Mouse (Mus musculus) monocyte, adult 2 months (primary cell): ENCODE data around the gene Zfp598.

Experiments used
- DNase-seq, 2 experiments: peaks; one replicate each; pipeline ENCODE4 v3.0.0; 2022; ENCODE audit warnings: low spot score in 2 of 2, low read depth in 1 of 2

The Zfp598 gene

GRCm38 (mm10) chr17:24669545-24670245 is at the start of gene Zfp598:
Zfp598 (plus strand) TSS chr17:24669687.
- DNase-seq = peak; percentile 79 to 92

DNA sequence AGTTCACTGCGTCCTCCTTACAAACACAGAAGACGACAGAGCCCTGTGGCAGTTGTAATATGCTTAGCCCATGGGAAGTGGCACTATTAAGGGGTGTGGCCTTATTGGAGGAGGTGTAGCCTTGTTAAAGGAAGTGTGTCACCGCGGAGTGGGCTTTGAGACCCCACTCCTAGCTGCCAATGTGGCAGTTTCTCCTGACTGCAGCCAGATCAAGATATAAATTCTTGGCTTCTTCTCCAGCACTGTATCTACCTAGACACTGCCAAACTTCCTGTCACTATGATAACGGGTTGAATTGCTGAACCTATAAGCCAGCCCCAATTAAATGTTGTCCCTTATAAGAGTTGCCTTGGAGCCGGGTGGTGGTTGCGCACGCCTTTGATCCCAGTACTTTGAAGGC is 44.0 kb upstream of the Zfp598 start:
- no peak for DNase-seq

GRCm38 (mm10) chr17:24628646-24629045 is 40.8 kb upstream of the Zfp598 start:
- DNase-seq = peak in 1 of 2 experiments; percentile 63

DNA sequence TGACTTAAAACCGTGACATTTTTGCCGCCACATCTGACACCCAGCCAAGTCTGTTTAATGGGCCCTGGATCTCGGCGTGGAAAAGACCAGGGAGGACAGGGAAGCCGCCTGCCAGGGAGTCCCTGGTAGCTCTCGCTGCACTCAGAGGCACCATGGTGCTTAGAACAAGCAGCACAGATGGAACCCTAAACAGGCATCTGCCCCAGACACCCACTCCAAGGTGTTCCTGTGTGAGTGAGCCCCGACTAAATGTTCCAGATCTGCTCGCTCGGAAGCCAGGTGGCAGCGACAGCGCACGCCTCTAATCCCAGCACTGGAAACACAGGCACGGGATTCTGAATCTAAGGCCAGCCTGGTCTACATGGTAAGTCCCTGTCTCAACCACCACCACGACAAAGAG is 39.4 kb upstream of the Zfp598 start:
- DNase-seq = no peak

DNA sequence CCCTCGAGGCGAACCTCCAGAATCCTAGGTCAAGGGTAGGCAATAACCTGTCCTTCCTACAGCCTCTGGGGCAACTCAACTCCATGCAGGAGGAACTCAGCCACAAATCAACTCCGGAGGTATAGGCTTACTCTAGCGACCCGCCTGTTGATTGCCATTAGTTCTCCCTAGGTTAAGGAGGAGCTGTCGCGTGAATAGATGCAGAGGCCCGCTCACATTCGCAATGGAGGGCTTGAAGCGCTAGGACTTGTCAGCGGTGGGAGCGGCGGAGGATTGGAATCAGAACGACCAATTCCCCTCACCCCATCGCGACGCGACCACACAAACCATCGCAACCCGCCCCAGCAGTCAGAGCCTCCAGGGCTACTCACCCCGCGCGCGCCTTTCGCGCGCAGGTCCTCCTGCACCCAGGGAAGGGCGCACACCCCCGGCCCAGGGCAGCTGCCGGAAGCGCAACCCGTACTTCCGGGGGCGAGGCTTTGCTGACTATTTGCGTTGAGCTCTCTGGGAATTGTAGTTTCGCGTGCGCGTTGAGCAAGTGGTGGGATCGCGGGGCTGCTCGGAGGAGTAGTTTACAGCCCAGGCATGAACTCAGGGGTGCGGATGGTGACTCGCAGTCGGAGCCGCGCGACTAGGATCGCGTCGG is 37.2 kb upstream of the Zfp598 start, which contains the start of the genes Tsc2 and Nthl1:
Gene Tsc2, minus strand, starts transcription at position 464 of the 646 bp plus-strand sequence.
Gene Nthl1, plus strand, starts transcription at position 514 of the 646 bp plus-strand sequence.
- DNase-seq = peak in 1 of 2 experiments; percentile 35

DNA sequence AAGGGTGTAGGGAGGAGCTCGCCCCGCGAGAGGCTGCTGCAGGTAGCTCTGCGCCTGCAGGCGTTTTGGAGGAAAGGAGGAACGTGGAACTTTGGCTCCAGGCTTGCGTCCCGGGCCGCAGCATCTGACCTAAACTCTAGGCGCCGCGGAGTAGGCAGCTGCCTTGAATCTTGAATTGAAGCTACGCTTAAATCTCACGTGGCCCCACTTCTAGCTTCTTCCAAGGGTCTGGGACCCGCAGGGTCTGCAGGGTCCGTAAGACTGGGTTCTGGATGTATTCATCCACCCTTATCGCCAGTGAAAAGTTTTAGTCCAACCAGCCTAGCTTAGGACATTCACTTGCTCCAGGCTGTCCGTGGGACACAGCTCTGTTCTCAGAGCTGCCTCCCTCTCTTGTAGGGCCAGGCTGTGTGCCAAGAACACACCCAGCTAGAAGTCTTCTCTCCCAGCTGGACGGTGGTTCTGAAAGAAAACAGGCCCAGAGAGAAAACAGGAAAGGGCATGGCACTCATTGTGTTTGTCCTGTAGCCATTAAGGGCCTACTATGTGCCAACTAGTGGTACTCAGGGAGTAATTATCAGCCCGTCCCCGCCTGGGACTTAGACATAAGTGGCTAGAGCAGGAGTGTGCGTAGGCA is 36.6 kb upstream of the Zfp598 start:
- DNase-seq = no peak

- DNase-seq = no peak
Observed at GRCm38 (mm10) chr17:24633831-24634230, 35.7 kb upstream of the Zfp598 start.

- DNase-seq = no peak
Observed at GRCm38 (mm10) chr17:24635024-24635423, 34.5 kb upstream of the Zfp598 start.

DNA sequence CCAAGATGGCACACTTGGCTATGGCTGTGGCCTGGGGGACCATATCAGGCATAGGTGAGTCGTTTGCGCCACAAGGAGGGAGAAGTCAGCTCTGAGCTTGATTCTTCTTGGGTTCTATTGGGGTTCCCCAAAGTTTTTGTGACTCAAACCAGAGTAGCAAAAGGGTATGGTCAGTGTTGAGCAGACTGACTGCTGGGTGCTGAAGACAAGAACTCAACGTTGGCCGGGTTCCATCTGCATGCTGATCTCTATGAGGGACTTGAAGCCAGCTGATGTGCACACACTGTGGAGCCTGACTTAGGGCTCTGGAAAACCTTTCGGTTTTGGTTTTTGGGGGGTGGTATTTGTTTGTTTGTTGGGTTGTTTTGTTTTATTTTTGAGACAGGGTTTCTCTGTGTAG is 33.8 kb upstream of the Zfp598 start:
- DNase-seq = no peak

DNA sequence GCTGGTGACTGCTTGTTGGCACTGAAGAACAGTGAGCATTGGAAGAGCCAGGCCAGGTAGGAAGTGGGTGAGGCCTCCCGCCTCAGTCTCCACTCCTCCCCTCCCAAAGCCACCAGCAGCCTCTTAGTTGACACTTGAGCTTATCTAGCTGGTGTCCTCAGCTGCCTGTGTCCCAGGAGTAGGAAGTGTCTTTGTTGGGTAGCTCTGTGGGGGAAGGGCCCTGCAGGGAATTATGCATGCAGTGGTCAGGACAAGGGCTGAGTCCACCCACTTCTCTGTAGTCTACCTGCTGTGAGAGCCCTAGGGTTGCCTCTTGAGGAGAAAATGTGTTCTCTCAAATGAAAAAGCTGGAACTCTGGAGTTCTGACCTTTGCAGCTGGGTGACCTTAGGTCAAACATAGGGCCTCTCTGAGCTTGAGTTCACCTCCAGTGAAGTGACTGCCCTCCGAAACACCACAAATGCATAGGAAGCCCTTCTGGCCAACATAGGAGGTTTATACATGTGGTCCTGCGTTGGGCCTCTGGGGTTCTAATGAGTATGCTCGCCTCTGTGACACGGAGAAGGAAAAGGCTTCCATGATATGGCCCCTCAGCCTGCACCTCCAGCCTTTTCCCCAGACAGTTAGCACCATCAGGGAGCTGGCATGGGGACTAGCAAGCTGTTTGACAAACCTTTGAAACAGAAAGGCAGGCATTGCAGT is 32.6 kb upstream of the Zfp598 start:
- no peak for DNase-seq

GRCm38 (mm10) chr17:24638214-24638613 is 31.3 kb upstream of the Zfp598 start:
- no peak for DNase-seq

GRCm38 (mm10) chr17:24638840-24639239 is 30.6 kb upstream of the Zfp598 start:
- no peak for DNase-seq

DNA sequence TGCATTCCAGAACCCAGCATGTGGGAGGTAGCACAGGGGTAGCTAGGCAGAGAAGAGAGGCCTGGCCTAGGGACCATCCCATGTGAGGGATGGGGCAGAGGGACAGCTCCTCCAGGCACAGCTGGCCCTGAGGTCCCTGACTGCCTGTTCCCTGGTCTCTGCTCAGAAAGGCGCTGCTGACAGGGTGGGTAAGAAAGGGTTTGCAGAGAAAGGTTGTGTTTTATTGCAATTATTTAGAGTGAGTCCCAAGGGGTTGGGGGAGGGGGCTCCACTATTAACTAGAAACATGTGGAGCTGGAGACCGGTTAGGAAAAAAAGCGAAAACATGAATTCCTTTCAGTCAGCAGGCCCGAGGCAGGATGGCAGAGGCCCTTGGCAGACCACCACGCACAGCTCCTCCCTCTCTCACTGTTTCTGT is 29.9 kb upstream of the Zfp598 start:
- no peak for DNase-seq

DNA sequence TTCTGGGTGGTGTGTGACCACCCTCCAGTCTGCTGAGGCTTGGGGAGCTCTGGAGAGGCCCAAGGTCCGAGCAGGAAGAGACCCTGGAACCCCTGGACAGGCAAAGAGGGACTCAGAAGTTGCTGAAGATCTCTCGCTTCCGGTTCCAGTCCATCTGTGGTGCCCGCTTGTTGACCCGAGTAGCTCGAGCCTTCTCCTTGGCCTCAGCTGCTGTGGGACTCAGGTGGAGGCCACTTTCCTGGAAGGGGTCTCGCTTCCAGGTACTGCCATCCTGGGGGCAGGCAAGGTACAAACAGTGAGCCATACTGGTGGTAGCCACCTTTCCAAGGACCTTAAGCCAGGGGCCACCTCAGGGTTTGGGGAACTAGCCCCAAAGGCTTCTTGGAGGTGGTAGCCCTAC is 29.4 kb upstream of the Zfp598 start:
- no peak for DNase-seq

GRCm38 (mm10) chr17:24640581-24640980 is 28.9 kb upstream of the Zfp598 start:
- no peak for DNase-seq

- DNase-seq = no peak
Observed at GRCm38 (mm10) chr17:24641944-24642343, 27.5 kb upstream of the Zfp598 start.

DNA sequence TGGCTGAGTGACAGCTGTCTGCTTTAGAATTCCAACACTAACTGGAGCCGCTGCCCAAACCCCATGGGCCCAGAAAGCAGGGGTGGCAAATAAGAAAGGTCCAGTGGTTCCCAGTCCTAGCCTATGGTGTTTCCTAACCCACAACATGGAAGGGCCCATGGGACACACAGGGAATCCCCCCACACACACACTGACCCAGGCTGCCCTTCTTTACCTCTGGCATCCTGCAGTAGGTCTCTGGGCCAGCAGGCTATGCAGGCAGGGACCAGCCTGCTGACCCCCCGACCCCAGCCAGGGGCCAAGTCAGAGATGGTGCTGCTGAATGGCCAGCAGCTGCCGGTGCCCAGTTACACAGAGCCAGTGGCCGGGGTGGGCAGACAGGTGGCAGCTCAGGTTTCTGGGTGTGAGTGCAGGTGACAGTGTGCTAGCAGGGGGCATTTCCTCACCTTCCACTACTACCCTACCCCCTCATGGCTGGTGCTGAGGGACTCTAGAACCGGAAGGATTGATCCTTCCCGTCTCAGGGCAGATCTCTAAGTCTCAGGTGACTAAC is 26.6 kb upstream of the Zfp598 start:
- no peak for DNase-seq

DNA sequence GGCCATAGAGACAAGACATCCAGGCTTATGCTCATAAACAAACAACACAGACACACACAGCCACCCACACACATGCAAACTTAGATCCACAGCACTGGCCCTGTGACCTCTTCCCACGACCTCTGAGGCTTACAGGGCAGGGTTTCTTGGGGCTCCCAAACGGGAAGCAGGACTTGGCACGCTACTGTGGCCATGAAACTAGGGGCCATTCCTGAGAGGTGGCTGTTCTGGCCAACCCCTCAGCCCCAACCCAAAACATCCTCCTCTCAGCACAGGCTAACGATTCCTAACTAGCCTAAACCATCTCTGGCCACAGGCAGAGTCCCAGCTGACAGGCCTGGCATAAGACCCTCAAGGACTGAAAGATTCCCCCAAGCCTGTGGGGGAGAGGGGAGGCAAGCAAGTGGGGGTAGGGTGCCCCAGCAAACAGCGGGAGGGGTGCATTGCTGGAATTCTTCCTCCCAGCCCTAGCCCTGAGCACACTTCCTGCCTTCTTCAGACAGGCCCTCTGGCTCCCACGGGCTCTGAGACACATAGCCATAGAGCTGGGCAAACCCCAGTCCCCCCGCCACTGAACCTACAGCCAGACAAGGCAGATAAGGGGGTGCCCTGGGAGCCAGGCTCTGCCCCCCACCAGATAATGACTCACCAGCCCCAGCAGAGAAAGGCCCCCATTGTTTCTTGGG is 25.3 kb upstream of the Zfp598 start:
- no peak for DNase-seq

DNA sequence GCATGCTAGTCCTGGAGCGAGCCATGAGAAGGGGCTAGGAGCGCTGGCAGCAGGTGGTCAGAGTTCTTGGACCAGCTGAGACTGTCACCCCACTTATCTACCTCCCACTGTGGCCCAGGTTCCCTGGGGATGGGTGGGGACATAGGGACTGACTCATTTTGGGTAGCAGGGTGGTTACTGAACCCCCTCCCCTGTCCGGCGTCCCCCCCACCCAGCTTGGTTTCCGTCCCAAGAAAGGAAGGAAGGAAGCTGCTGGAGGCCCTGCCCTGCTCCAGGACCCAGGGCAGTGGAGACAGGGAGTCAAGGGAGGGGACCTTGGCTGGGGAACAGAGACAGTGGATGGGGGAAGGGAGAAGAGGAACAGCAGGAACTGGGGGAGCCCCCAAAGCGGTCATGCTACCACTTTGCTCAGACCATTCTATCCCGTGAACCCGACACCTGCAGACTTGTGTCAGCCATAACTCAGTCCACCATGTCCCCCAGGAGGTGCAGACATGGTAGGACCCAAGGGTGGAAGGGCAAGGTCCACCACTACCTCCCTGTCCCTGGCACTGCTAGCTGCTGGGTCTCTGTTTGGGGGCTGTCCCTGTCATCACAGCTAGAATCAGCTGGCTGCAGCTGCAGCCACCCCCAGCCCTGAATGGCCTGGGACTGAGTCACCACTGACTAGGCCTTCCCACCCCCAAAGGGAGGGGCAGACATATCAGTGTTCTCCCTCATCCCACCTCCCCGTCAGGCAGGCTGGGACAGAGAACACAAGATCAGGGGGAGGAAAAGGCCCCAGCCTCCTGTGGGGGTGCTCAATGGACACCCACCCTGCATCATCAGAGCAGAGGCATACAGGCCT is 24.4 kb upstream of the Zfp598 start:
- DNase-seq = no peak

GRCm38 (mm10) chr17:24645916-24646315 is 23.6 kb upstream of the Zfp598 start:
- DNase-seq = no peak
